Mouse (Mus musculus) embryo, embryonic 11 days (tissue): Measurements from ENCODE around the gene Kif26a.

Source experiments
- DNase-seq: peaks from one replicate; pipeline ENCODE4 v3.0.0-alpha.2; 2015

The Kif26a gene

GRCm38 (mm10) chr12:112145875-112146651, at the start of gene Kif26a:
TSS of gene Kif26a (plus strand) at chr12:112146208.
- peak; percentile 89 for DNase-seq

- no peak for DNase-seq
Observed at GRCm38 (mm10) chr12:112096733-112097117, 49.3 kb upstream of the Kif26a start.

- no peak for DNase-seq
Observed at GRCm38 (mm10) chr12:112100106-112100505, 45.9 kb upstream of the Kif26a start.

- no peak for DNase-seq
Observed at GRCm38 (mm10) chr12:112101045-112101444, 45.0 kb upstream of the Kif26a start.

- no peak for DNase-seq
Observed at GRCm38 (mm10) chr12:112103179-112103578, 42.8 kb upstream of the Kif26a start.

- DNase-seq, result no peak
Observed at GRCm38 (mm10) chr12:112104890-112105289, 41.1 kb upstream of the Kif26a start.

- DNase-seq, result peak; percentile 59
Observed at GRCm38 (mm10) chr12:112106541-112106971, 39.5 kb upstream of the Kif26a start, which contains the start of gene Aspg. TSS of gene Aspg (plus strand) at chr12:112106679.

- no peak for DNase-seq
Observed at GRCm38 (mm10) chr12:112107685-112108084, 38.3 kb upstream of the Kif26a start.

- no peak for DNase-seq
Observed at GRCm38 (mm10) chr12:112108696-112109445, 37.1 kb upstream of the Kif26a start.

- no peak for DNase-seq
Observed at GRCm38 (mm10) chr12:112109701-112110100, 36.3 kb upstream of the Kif26a start.

- no peak for DNase-seq
Observed at GRCm38 (mm10) chr12:112111323-112111722, 34.7 kb upstream of the Kif26a start.

- DNase-seq, result no peak
Observed at GRCm38 (mm10) chr12:112112235-112112634, 33.8 kb upstream of the Kif26a start.

- no peak for DNase-seq
Observed at GRCm38 (mm10) chr12:112112686-112113396, 33.2 kb upstream of the Kif26a start.

GRCm38 (mm10) chr12:112113710-112114109, 32.3 kb upstream of the Kif26a start:
- peak; percentile 83 for DNase-seq

GRCm38 (mm10) chr12:112117006-112117405, 29.0 kb upstream of the Kif26a start:
- no peak for DNase-seq

- no peak for DNase-seq
Observed at GRCm38 (mm10) chr12:112117649-112118048, 28.4 kb upstream of the Kif26a start.

GRCm38 (mm10) chr12:112121188-112121587, 24.8 kb upstream of the Kif26a start:
- DNase-seq, result no peak

- no peak for DNase-seq
Observed at GRCm38 (mm10) chr12:112125903-112126302, 20.1 kb upstream of the Kif26a start.

- no peak for DNase-seq
Observed at GRCm38 (mm10) chr12:112126931-112127635, 18.9 kb upstream of the Kif26a start.

GRCm38 (mm10) chr12:112128526-112128925, 17.5 kb upstream of the Kif26a start:
- DNase-seq, result no peak

GRCm38 (mm10) chr12:112129300-112129856, 16.6 kb upstream of the Kif26a start:
- DNase-seq, result no peak

GRCm38 (mm10) chr12:112130161-112130860, 15.7 kb upstream of the Kif26a start:
- peak; percentile 79 for DNase-seq
